Mouse (Mus musculus) gastrocnemius, postnatal 25 days (tissue): Measurements from ENCODE around the gene Ssbp2. TPM values are rescaled to one million over a fixed set of nuclear protein-coding genes. Genes with fewer than 3 reads are reported as not detected.

ENCODE experiments used
- DNase-seq: peaks from one replicate; pipeline ENCODE4 v3.0.0; 2022
- total RNA-seq, 2 experiments: library from RNA; stranded (reverse); gene quantifications; 1 replicate in 1 of 2; 2 replicates in 1 of 2; pipeline ENCODE4 v1.2.3; 2021

The Ssbp2 gene
- total RNA-seq, 2 experiments from 2014 or later: 13.7 to 20.0 TPM

DNA sequence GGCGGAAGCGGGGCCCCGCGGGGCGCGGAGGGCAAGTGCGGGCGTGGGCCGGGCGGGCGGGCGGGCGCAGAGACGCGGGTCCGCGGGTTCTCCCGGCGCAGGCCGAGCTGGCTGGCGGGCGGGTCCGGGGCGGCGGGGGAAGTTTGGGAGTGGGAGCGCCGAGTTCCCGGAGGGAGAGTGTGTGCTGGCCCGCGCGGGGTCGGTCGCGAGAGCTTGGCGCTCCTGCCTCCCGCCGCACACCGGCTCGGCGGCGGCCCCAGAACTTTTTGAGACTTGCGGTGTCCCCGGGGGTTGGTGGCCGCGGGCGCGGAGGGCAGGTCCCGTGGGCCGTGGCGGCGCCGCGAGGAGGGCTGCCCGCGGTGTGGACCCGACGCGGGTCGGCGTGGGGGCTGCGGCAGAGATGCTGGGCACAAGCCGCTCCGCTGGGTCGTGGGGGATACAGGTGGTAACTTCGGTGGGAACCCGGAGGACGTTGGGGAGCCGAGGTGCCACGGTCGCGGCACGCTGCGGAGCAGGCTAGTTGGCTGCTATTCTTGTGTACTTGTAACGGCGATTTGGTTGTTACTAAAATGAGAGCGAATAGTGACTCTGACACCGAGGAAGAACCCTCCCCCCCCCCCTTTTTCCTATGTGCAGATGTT is 1.7 kb downstream of the Ssbp2 start:
- DNase-seq: peak; percentile 40

DNA sequence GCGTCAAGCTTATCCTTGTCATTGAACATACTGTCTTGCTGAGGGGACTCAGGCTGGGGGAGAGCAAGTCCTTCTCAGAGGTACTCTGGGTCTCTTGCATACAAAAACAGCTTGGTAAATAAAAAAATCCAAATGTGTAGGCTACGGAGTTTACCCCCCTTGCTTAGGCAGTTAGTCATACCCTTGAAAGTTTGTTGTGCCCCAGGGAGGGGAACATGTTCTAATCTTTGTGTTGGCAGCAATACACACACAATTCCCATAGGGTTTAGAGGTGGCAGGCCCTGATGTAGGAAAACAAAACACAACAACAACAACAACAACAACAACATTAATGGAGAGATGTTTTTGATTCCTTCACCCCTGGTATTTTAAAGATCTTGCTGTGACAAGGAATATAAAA is 2.3 kb downstream of the Ssbp2 start:
- DNase-seq: no peak

DNA sequence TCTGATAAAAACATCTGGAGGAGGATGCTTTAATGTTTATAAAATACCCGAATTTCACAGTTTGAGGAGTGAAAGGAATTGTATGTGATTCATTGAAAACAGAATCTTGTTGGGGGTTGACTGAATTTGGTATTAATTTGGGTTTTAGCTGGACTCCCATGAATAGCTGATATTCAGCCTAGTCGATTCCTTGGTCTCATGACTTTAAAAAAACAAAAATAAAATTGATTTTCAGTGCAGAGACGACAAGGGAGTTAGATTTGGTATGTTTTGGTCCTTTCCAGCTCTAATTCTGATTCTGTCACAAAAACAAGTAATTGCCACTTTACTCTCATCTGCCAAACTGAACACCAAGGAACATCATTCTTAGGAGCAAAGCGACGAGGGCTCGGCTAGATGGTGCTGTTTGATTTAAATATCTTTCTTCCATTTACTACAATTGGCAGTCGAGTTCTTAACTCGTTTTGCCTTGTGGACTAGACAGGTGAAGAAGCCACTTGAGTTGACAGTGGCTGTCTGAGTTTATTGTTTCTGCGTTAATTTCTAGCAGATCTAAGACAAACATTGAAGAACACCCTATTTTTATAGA is 2.9 kb downstream of the Ssbp2 start:
- no peak for DNase-seq

DNA sequence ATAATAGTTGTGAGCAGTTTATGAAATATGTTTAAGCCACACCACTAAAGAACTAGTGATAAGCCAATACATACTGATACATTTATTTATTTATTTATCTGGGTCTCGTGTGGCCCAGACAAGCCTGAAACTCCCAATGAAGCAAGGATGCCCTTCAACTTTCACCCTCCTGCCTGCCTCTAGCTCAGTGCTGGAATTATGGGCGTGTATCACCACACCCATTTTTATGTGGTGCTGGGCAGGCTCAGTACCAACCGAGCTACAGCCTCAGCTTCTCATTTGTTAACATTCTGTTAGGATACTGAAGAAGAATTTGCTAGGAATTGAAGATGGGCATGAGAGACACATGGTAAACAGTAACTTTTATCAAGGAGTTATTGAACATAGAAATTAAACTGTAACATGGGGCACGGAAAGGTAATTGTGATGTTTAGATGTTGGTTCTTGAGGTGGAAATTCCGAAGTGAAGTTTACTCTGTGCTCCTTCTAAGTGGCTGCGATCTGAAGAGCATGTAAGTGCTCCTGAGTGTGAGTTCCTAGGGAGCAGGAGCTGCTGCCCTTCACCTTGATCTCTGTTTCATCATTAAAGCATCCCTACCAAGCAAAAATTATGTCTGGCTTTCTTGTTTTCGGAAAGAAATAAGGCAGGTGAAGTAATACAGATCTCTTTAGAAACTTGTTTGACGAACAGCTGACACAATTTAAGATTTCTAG is 5.1 kb downstream of the Ssbp2 start:
- no peak for DNase-seq

DNA sequence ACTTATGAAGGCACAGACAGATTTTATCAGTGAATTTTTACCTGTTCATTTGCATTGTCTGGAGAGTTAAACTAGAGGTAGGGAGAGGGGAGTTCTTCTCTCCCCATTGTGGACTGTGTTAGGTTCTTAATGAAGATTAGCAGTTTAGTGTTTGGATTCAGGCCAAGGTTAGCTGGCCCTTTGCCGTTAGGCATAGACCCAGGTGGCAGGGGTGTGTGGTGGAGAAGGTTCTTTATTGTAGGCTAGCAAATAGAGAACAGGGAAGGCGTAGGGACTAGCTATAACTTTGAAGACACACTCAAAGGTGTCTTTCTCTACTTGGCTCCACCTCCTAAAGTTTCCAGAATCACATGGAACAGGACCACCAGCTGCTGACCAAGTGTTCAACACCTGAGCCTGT is 11.5 kb downstream of the Ssbp2 start:
- DNase-seq: no peak

DNA sequence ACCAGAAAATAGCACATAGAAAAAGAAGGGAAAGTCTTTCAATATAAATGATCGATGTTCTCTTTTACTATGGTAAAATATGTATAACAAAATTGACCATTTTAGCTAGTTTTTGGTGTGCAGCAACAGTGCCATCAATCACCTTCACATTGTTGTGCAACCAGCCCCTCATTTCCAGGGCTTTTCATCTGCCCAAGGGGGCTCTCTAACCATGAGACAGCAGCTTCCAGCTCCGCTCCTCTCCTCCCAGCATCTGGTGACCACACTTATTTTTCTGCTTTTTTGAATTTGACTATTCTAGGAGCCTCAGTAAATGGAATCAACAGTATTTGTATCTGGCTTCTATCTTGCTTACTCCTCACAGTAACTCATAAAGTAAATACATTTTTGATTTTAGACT is 11.9 kb downstream of the Ssbp2 start:
- no peak for DNase-seq

DNA sequence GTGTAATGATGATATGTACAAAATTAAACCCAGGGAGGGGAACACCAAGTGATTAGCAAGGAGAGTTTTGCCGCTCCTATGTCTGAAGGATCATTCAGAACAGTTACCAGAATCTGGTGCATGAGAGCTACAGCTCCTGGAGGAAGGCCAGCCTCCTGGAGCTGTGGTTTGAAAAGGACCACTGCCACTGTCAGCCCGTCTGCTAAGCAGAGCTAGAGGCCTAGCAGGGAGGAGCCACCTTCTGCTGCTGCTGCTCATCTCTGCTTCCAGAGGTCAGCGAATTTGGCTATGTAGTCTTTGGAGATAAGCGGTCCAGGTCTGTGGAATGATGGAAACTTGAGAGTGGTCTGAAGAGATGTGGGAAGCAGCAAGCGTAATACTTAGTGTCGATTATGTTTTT is 13.4 kb downstream of the Ssbp2 start:
- DNase-seq: no peak

DNA sequence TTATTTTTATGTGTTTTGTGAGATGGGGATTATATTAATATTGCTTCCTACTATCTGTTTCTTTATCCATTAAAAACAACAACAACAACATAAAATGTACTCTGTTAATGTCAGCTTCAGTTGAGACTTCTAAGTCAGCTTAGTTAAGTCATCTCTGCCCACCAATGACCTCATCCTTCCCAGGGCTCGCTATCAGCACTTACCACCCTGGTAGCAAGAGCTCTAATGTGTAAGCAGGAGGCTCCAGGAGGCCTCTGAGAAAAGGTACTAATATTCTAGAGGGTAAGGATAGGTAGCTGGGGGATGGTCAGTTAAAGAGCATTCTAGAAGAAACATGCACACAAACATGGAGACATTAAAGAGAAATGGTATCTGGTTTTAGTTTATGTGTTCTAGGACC is 13.9 kb downstream of the Ssbp2 start:
- no peak for DNase-seq

DNA sequence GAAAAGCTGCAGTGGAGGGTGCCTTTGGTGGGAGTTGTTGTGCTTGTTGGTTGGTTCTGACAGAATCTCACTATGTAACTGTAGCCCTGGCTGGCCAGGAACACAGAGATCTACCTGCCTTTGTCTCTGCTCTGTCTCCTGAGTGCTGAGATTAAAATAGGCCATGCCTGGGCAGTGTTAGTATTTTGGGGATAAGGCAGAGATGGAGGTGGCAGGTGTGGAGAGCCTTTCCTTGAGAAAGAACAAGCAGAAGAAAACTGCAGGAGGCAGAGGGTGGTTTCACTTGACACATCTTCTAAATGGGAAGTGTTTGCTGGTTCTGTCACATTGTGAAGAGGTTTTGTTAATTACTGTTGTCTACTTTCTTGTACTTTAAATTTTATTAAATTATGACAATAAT is 15.8 kb downstream of the Ssbp2 start:
- DNase-seq: no peak

DNA sequence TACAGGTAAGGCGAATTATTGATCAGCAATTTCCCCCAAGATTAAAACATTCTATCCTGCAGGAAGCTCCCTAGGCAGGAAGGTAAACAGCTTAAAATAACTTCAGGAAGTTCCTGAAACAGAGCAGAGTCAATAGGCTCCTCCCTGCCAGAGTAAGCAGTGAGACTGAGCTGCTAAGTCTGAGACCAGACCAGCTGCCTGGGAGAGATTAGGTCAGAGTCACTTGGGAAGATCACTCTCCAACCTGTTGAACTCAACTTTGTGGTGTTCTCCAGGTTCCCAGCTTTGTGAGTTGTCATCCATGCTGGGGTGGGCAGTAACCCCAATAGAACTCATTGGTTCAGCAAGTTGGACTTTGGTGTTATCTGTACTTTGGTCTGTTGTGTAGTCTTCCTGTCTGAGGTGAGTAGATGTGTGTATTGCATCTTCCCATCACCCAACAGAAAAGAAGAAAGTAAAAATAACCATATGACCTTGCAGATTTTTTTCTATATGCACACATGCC is 16.6 kb downstream of the Ssbp2 start:
- no peak for DNase-seq

DNA sequence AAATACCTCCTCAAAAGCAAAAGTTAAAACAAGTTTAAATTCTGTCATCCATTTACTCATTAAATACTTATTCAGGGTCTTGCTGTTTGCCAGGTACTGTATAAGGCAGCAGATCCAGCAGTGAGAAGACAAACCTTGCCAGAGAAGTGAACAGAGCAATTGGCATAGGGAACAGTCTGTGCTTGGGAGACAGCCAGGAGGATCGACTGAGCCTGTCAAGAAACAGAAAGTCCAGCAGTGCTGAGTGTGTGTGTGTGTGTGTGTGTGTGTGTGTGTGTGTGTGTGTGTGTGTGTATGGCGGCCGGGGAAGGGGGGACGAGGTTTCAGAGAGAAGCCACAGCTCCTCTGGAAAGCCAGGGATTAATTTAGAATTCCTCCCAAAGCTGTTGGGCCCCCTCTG is 17.9 kb downstream of the Ssbp2 start:
- DNase-seq: peak; percentile 68

DNA sequence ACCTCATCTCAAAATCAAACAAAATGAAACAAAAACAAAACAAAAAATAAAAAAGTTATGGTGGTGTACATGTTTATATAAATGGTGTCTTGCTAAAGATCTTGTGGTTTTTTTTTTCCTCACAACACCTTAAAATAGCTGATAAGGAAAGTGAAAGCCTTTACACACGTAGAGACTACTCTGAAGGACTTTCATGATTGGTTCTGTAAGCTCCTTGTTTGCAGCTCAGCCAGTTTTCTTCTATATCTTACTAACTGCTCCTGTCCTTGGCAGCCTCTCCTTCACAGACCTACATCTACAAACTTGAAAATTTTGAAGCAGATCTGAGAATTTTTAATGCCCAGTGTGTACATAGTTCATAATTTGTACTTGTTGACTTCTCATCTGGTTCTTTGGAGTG is 24.2 kb downstream of the Ssbp2 start:
- DNase-seq: no peak

DNA sequence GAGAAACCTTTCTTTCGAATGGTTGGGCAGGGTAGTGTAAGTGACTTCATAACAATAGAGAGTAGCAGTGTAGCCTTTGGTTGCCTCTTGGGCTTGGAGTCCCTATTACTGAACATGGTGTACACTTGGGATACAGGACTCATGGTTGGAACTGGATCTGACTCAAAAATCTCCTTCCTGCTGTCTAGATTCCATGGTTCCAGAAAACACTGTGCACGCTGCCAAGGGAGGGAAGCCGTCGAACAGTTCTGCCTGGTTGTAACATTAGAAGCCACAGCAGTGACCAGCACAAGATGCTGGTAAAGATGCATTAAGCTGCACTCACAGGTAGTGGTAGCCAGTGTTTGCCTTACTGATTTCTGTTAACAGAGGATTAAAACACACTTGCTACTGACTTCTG is 32.0 kb downstream of the Ssbp2 start:
- peak; percentile 23 for DNase-seq

DNA sequence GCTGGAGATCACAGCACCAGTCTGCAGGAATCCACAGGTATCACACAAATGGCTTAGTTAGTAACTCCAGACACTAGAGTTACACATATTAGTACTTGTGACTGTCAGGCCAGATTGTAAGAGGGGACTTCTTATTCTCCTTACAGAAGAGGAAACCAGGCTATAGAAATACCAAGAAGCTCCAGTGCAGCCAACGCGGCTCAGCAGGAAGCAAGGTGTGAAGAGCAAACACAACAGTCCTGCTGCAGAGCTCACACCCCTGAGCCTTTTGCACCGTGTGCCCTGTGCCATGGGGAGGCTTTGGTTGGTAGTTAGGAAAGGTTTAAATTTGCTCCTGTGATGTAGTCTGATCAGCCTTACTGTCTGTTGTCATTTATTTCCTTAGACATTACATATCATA is 37.0 kb downstream of the Ssbp2 start:
- DNase-seq: no peak

DNA sequence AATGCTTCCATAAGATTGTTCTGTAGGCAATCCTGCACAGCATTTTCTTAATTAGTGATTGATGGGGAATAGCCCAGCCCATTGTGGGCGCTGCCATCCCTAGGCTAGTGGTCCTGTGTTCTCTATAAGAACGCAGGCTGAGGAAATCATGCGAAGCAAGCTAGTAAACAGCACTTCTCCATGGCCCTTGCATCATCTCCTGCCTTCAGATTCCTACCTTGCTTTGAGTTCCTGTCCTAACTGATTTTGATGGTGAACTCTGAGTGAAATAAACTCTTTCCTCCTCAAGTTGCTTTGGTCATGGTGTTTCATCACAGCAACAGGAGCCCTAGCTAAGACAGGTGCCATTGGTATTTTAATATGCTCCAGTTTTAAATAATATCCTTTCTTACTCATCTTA is 41.7 kb downstream of the Ssbp2 start:
- no peak for DNase-seq

DNA sequence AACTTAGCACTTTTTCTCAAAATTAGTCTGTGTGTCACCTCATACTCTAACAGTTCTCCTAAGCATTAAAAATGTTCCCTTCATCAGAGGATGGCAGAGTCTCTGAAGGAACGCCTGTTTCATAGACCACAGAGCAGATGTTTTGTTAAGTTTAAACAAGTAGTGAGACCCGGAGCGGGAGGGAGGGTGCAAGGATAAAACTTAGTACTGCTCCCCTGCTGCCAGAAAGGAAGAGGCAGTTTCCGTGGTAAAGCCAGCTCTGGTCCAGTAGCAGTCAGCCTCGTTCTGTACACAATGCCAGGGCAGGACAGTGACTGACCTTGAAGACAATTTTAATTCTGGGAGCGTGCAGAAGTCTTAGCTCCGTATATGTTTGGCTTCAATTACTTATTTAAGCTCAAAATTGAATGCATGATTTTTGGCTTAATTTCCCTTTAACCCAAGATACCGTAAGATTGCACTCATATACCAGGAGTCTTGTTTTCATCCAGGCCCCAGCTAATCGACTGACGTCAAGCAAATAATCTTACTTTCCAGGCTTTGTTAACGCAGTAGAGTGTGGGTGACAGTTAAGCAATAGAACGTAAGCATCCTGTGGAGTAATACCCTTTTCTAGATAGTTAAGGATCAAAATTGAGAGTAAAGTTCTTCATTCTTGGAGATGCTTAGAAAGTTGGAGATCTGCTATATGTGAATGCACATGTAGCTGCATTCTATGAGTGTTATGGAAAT is 42.7 kb downstream of the Ssbp2 start:
- no peak for DNase-seq

DNA sequence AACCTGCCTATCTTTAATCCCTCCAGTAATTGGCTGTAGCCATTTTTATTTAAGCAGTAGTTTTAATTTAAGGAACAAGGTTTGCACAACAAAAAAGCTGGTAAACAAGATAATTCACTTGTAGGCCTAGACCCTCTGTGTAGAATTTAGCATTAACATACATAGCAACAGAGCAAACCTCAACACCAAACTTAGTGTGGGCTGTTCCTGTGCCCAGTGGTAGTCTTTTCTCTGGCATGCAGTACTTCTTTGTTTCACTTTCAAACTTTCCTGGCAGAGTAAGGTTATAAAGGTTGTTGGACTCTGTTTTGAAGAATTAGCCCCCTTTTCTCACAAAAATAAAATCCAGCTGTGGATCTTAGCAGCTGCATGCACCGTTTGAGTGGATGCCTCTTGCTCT is 48.9 kb downstream of the Ssbp2 start:
- DNase-seq: no peak

DNA sequence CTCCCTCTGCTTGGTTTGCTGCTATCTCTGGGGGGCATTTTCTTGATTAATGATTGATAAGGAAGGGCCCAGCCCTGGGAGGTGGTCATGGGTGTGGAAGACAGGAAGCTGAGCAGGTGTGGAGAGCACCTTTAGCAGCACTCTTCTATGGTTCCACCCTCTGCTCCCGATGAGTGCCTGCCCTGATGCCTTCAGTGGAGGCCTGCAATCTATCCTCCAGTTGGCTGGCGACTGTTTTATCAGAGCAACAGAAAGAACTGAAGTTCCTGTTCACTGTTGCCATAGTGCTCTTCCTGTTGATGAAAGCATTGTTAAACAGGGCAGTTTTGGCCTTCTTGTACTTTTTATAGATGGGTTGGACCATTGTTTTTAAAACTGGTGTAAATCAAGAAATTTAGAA is 49.4 kb downstream of the Ssbp2 start:
- no peak for DNase-seq

DNA sequence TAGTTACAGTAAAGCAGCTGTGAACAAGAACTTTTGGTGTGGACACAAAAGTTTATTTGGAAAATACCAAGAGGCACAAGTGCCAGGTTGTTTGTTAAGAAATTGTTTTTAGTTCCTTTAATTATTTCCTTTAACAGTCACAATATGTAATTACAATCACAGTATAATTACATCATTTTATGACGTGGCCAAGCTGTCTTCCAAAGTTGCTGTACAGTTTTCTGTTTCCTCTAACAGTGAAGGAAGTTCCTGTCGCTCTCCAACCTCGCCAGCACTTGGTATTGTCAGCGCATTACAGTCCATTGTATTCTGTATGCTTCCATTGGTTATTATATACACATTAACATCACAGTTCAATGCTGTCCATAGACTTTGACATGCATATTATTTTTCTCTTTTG is 54.9 kb downstream of the Ssbp2 start:
- DNase-seq: no peak

DNA sequence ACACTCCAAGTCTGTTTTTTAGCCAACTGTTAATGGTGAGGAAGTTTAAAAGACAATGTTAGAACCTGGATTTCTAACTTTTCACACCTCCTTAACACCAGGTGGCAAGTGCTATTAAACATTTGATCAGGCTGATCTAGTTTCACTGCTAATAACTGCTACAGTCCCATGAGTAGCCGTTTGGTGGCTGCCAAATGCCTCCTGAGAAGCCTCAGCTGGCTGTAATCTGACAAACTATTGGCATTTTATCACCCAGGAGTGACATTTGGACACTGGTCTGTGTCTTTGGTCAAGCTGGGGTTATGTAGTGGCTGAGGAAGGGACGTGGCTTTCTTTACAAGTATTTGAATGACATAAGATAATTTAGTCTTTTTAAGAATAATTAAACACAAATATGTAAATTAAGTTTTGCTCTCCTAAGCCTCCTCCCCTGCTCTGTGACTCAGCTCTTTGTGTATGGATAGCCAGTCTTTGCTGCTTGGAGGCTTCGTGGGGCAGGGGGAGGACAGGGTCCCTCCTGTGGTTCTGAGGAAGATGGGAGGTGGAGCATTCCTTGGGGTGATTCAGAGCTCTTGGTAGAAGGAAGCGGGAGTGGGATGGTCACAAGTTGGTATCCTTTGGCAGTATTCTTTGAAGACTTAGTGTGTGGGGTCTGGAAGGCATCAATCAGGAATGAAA is 60.1 kb downstream of the Ssbp2 start:
- peak; percentile 24 for DNase-seq

DNA sequence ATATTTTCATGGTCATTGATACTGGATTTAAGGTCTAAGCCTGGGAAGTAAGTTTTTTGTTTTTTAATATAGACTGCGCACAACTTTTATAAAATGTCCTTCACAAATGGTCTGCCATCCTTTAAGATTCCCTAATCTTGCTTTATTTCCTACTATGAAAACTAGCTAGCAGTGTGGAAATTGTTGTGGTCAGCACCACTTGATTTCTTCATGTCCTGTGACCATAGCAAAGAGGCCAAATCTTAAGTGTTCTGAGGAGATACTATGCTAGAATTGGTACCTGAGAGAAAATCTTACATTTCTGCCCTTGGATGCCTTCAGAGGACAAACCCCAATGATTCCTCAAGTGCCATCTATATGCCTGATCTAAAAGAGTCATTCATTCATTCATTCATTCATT is 60.9 kb downstream of the Ssbp2 start:
- DNase-seq: no peak

DNA sequence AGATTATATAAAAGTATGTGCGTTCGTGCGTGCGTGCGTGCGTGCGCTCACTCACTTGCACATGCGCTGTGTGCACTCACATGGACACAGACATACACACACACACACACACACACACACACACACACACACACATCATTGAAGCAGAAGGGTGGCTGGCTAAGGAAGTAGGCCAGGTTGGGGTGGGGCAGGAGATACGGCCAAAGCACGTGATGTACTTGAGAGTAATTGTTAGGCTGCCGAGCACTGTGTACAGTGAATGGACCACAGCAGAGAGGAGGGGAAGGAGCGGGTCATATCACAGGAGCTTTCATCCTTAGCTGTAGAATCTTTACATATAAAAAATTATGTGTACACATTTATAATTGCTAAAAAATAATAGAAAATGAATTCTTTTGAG is 66.0 kb downstream of the Ssbp2 start:
- no peak for DNase-seq

DNA sequence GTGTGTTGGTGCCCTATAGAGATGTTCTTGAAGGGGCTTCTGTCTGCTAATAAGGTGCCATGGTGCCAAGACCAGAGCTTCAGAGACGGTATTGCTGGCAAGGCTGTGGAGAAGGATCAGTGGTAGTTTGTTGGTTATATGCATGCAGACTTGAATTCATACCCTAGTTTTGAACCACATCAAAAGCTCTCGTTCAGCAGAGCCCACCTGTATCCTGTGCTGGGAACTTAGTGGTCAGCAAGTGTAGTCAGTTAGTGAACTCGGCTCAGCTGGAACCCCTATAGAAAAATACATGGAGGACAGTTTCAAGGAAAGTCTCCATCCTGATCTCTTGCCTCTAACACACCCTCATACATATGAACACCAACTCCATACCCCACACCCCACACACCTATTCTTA is 69.7 kb downstream of the Ssbp2 start:
- no peak for DNase-seq
